Mouse (Mus musculus) testis, adult 2 months (tissue): Measurements from ENCODE around the gene Rb1.

Source experiments
- CTCF ChIP-seq: fragments of 200-500 bp; IDR thresholded peaks from 2 replicates; pipeline ENCODE4 v1.5.1; 2012; ENCODE audit warnings: low read depth, mild to moderate bottlenecking, inconsistent platforms, low read length, moderate library complexity; ENCODE audit not compliant: control insufficient read depth, insufficient read depth, insufficient replicate concordance
- POLR2A ChIP-seq: fragments of 200-500 bp; IDR thresholded peaks from 2 replicates; pipeline ENCODE4 v1.6.1; 2012; ENCODE audit warnings: low read depth, mild to moderate bottlenecking, inconsistent platforms, low read length, moderate library complexity; ENCODE audit not compliant: control insufficient read depth

DNA sequence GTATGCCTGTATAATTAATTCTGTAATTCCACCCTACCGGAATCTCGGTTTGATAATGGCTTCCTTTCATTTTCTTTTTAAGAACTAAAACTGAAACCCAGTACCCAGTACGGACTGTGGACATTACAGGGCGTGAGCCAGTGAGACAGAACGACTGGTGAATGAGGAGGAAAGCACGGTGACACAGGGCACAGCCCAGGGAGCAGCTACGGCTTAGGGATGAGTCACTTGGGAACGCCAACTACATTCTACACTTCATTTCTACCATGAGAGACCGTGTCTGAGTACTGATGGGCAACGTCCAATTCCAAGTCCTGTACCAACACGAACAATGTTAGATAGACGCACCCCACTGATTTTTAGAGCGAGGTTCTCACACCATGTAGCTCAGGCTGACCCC lies 43.3 kb upstream of the Rb1 start:
- no peak for TF ChIP-seq CTCF
- no peak for TF ChIP-seq POLR2A
